Mouse (Mus musculus) embryonic facial prominence, embryonic 10.5 days (tissue): ENCODE data around the gene Htr3b. TPM values are rescaled to one million over a fixed set of nuclear protein-coding genes. Genes with fewer than 3 reads are reported as not detected.

Experiments used
- DNase-seq: peaks from one replicate; pipeline ENCODE4 v3.0.0-alpha.2; 2017; ENCODE audit warnings: low spot score
- H3K27ac ChIP-seq: fragments of 300-500 bp; sonication (generic); replicated peaks from 2 replicates; pipeline ENCODE4 v1.5.1; 2016; ENCODE audit warnings: mild to moderate bottlenecking
- H3K27me3 ChIP-seq: fragments of 300-500 bp; sonication (generic); replicated peaks from 2 replicates; pipeline ENCODE4 v1.6.1; 2016; ENCODE audit warnings: low read depth, mild to moderate bottlenecking; ENCODE audit not compliant: poor library complexity, severe bottlenecking
- H3K36me3 ChIP-seq: fragments of 300-500 bp; sonication (generic); replicated peaks from 2 replicates; pipeline ENCODE4 v1.6.1; 2016; ENCODE audit warnings: mild to moderate bottlenecking, moderate library complexity
- H3K4me1 ChIP-seq: fragments of 300-500 bp; sonication (generic); 2 replicates; pipeline ENCODE4 v1.6.1; 2016
- H3K4me3 ChIP-seq: fragments of 300-500 bp; sonication (generic); 2 replicates; pipeline ENCODE4 v1.5.1; 2016; ENCODE audit warnings: mild to moderate bottlenecking, moderate library complexity
- H3K9me3 ChIP-seq: fragments of 300-500 bp; sonication (generic); 2 replicates; pipeline ENCODE4 v1.6.1; 2016; ENCODE audit warnings: mild to moderate bottlenecking
- WGBS: fragments of 180-500 bp; shearing (Covaris S2); methylation state at CpG from one replicate; pipeline ENCODE4 v1.1.7; 2016; 5-methylcytosine and 5-hydroxymethylcytosine counted together
- polyA plus RNA-seq: library from polyadenylated mRNA; unstranded; fragments of >200 nt; fragmentation: Nextera tagmentation; extraction: Ambion mirVana; gene quantifications from 2 replicates; pipeline ENCODE4 v1.2.1, GENCODE M21; 2016

Gene Htr3b
- polyA plus RNA-seq, 1 experiment from 2014 or later, result 2.1 TPM

DNA sequence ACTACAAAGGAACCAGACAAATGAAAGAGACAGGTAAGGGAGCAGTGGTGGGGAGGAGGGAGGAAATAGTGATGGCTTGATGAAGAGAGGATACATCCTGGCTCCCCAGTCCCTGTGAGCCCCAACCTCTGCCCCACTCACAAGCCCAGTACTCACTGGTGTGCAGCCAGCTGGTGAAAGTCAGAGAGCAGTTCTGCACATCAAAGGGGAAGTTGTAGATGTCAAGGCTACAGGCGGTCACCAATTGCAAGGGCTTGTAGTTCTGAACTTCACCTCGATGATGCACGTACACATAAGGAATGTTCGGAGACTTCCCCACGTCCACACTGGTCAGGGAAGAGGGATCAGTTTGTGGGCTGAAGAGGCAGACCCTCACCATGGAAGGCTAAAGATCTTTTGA is 60.4 kb downstream of the Htr3b start:
- peaks cover 1% of the 10 kb centered on the region; the same call in 1 of the 2 replicates for H3K27me3 ChIP-seq
- 88% methylated on average over 5 of the region's 5 CpGs for WGBS

GRCm38 (mm10) chr9:48903766-48904165 is 61.0 kb downstream of the Htr3b start:
- Histone ChIP-seq H3K9me3 (no peaks in the 10 kb centered on the region), H3K4me3 (no peak overlapping the region), H3K27ac (no peak overlapping the region), H3K36me3 (no peaks in the 10 kb centered on the region), H3K4me1 (no peaks in the 10 kb centered on the region), H3K27me3 (no peaks in the 10 kb centered on the region)
- WGBS, result 76% methylated on average over 2 of the region's 2 CpGs
- DNase-seq, result no peak

More for the DNA sequence above, 60.4 kb downstream of the Htr3b start:
- H3K27ac ChIP-seq, result no peak overlapping the region
- no peaks in the 10 kb centered on the region for H3K36me3 ChIP-seq
- no peak overlapping the region for H3K4me3 ChIP-seq
- H3K9me3 ChIP-seq, result no peaks in the 10 kb centered on the region
- DNase-seq, result no peak
- no peaks in the 10 kb centered on the region for H3K4me1 ChIP-seq

- Histone ChIP-seq H3K27me3 (peaks cover 38% of the 10 kb centered on the region), H3K9me3 (no peaks in the 10 kb centered on the region), H3K4me1 (peaks cover 20% of the 10 kb centered on the region), H3K4me3 (no peak overlapping the region), H3K27ac (no peak overlapping the region), H3K36me3 (no peaks in the 10 kb centered on the region)
- DNase-seq, result peak; percentile 77
- 29% methylated on average over 8 of the region's 8 CpGs for WGBS
Measured at GRCm38 (mm10) chr9:48898551-48898950, 66.2 kb downstream of the Htr3b start.

GRCm38 (mm10) chr9:48895819-48896536 is 68.8 kb downstream of the Htr3b start:
- peak; percentile 75 for DNase-seq
- Histone ChIP-seq H3K36me3 (no peaks in the 10 kb centered on the region), H3K9me3 (no peaks in the 10 kb centered on the region), H3K4me1 (peaks cover 20% of the 10 kb centered on the region), H3K27me3 (peaks cover 38% of the 10 kb centered on the region), H3K27ac (peak overlapping the region; percentile 74), H3K4me3 (peak overlapping the region; percentile 45)
- WGBS, result 6% methylated on average over 18 of the region's 18 CpGs

DNA sequence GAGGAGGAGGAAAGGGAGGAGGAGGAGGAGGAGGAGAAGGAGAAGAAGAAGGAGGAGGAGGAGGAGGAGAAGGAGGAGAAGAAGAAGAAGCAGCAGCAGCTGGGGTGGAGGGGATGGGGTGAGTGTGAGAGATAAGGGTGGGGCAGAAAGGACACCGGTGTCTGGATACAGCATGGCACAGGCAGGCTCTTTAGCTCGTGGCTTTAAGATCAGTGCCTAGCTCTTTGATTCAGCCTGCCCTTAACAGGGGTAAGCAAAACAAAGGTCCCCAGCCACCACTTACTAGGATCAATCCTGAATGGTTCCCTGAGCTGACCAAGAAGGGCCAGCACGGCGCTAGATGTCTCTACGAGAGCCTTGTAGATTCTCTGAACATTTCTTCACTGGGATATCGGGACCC is 70.0 kb downstream of the Htr3b start:
- 62% methylated on average over 6 of the region's 6 CpGs for WGBS
- Histone ChIP-seq H3K27ac (no peak overlapping the region), H3K4me3 (no peak overlapping the region), H3K4me1 (peaks cover 20% of the 10 kb centered on the region), H3K9me3 (no peaks in the 10 kb centered on the region), H3K27me3 (peaks cover 38% of the 10 kb centered on the region), H3K36me3 (no peaks in the 10 kb centered on the region)
- no peak for DNase-seq

GRCm38 (mm10) chr9:48893986-48894385 is 70.8 kb downstream of the Htr3b start:
- H3K4me1 ChIP-seq, result peaks cover 20% of the 10 kb centered on the region
- peaks cover 38% of the 10 kb centered on the region for H3K27me3 ChIP-seq
- 28% methylated on average over 3 of the region's 3 CpGs for WGBS

GRCm38 (mm10) chr9:48889093-48889492 is 75.7 kb downstream of the Htr3b start:
- H3K4me3 ChIP-seq, result no peak overlapping the region
- no peaks in the 10 kb centered on the region for H3K9me3 ChIP-seq
- H3K27ac ChIP-seq, result no peak overlapping the region
- 0 out of 2 replicates have a peak, but pooled peaks cover 8% of the 10 kb centered on the region for H3K4me1 ChIP-seq
- H3K27me3 ChIP-seq, result no peaks in the 10 kb centered on the region
- H3K36me3 ChIP-seq, result no peaks in the 10 kb centered on the region
- no peak for DNase-seq
- WGBS, result 75% methylated on average over 7 of the region's 7 CpGs

More at GRCm38 (mm10) chr9:48893986-48894385, 70.8 kb downstream of the Htr3b start:
- Histone ChIP-seq H3K36me3 (no peaks in the 10 kb centered on the region), H3K4me3 (no peak overlapping the region), H3K27ac (no peak overlapping the region), H3K9me3 (no peaks in the 10 kb centered on the region)
- peak; percentile 83 for DNase-seq

Other genes starting within 250 kb of the Htr3b start
- 15.8 and 21.0 TPM in 2 replicates for gene Zbtb16, start 128.8 kb downstream of the Htr3b start, polyA plus RNA-seq
- gene Htr3a, start 53.9 kb downstream of the Htr3b start, polyA plus RNA-seq, result 1.0 and 4.7 TPM in 2 replicates
- gene Usp28, start 20.4 kb upstream of the Htr3b start, polyA plus RNA-seq, result 52.8 and 55.1 TPM in 2 replicates
- 55.6 and 59.1 TPM in 2 replicates for gene Zw10, start 90.6 kb upstream of the Htr3b start, polyA plus RNA-seq
- gene Tmprss5, start 116.3 kb upstream of the Htr3b start, polyA plus RNA-seq, result 0.50 and 0.92 TPM in 2 replicates